Mouse (Mus musculus) intestine, embryonic 15.5 days (tissue): ENCODE data around the gene Nefh. TPM values are rescaled to one million over a fixed set of nuclear protein-coding genes. Genes with fewer than 3 reads are reported as not detected.

Source experiments
- ATAC-seq: fragments of 200-750 bp; cut with Nextera tagmentation; 2 replicates; pipeline ENCODE4 v1.8.0; 2017; ENCODE audit warnings: moderate TSS enrichment, moderate library complexity
- H3K27ac ChIP-seq: fragments of 300-500 bp; sonication (generic); 2 replicates; pipeline ENCODE4 v1.5.1; 2015; ENCODE audit warnings: mild to moderate bottlenecking, inconsistent platforms
- H3K27me3 ChIP-seq: fragments of 300-500 bp; sonication (generic); replicated peaks from 2 replicates; pipeline ENCODE4 v1.6.1; 2015; ENCODE audit warnings: inconsistent platforms
- H3K36me3 ChIP-seq: fragments of 300-500 bp; sonication (generic); 2 replicates; pipeline ENCODE4 v1.6.1; 2015; ENCODE audit warnings: inconsistent platforms
- H3K4me1 ChIP-seq: fragments of 300-500 bp; sonication (generic); replicated peaks from 2 replicates; pipeline ENCODE4 v1.6.1; 2015; ENCODE audit warnings: inconsistent platforms
- H3K4me2 ChIP-seq: fragments of 300-500 bp; sonication (generic); replicated peaks from 2 replicates; pipeline ENCODE4 v1.6.1; 2015; ENCODE audit warnings: mild to moderate bottlenecking, inconsistent platforms
- H3K4me3 ChIP-seq: fragments of 300-500 bp; sonication (generic); replicated peaks from 2 replicates; pipeline ENCODE4 v1.5.1; 2015; ENCODE audit warnings: inconsistent platforms
- H3K9ac ChIP-seq: fragments of 300-500 bp; sonication (generic); 2 replicates; pipeline ENCODE4 v1.6.1; 2015; ENCODE audit warnings: inconsistent platforms
- H3K9me3 ChIP-seq: fragments of 300-500 bp; sonication (generic); 2 replicates; pipeline ENCODE4 v1.6.1; 2016; ENCODE audit warnings: inconsistent platforms
- WGBS: fragments of 180-500 bp; shearing (Covaris S2); methylation state at CpG from one replicate; pipeline ENCODE4 v1.1.7; 2015; 5-methylcytosine and 5-hydroxymethylcytosine counted together
- polyA plus RNA-seq: library from polyadenylated mRNA; unstranded; fragments of >200 nt; fragmentation: Nextera tagmentation; extraction: Ambion mirVana; gene quantifications from 2 replicates; pipeline ENCODE4 v1.2.1, GENCODE M21; 2015

Gene Nefh
- polyA plus RNA-seq, 1 experiment from 2014 or later, result 0.58 TPM

DNA sequence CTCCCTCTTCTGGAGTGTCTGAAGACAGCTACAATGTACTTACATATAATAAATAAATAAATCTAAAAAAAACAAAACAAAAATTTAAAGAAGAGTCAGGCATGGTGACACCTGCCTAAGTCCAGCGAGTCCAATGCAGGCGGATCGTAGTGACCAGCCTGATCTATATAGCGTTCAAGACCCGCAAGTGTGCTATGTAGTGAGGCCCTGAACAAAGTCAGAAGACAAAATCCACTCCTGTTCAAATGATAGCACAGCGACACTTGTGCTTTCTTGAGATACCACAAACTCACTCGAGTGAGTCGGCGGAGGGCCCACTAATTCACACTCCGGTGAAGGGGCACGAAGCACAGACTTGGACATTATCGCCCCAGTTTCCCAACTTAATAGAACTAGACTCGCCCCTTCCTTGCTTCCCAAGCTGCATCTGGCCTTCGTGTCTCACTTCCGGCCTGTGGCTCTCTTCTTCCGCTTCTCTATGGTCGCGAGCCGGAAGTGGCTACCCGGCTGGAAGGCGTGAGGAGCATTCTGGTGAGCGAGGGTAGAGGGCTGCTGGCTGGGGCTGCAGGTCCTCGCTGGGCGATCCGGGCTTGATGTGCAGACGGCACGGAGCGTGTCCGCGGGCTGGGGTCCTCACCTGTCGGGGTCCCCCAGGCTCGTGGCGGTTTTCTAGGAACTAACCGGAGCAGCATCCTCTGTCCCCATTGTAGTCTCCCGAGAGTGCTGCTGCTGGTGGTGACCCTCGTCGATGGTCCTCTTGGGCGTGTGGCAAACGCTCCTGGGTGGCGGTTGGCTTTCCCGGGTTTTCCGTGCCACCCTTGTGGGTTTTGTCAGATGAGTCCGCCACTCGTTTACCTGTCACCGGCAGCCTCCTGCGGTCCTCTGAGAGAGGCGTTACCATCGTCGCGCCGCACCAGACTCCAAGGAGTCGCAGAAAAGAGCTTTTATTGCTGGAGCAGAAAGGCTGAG lies 52.7 kb downstream of the Nefh start, which contains the start of gene Thoc5:
TSS of gene Thoc5 (plus strand) at position 473 of the 969 bp plus-strand sequence.
- Histone ChIP-seq H3K36me3 (peaks cover 5% of the 10 kb centered on the region; the same call in 1 of the 2 replicates), H3K4me1 (peaks cover 4% of the 10 kb centered on the region; the same call in 1 of the 2 replicates), H3K9me3 (no peaks in the 10 kb centered on the region), H3K4me3 (peak within 1 kb of the TSS; percentile 69), H3K9ac (peak within 1 kb of the TSS; percentile 67), H3K4me2 (peak within 1 kb of the TSS; percentile 80), H3K27me3 (no peaks in the 10 kb centered on the region), H3K27ac (peak within 1 kb of the TSS; percentile 38; the same call in 1 of the 2 replicates)
- ATAC-seq, result peak; percentile 93
- WGBS, result 2% methylated on average over 52 of the region's 52 CpGs

Other genes starting within 250 kb of the Nefh start
- 1,117 and 1,212 TPM in 2 replicates for gene Uqcr10, start 243.7 kb downstream of the Nefh start, polyA plus RNA-seq
- gene Zmat5, start 243.4 kb downstream of the Nefh start, polyA plus RNA-seq, result 60.9 and 63.0 TPM in 2 replicates
- 0.13 and 0.21 TPM in 2 replicates for gene Cabp7, start 201.3 kb downstream of the Nefh start, polyA plus RNA-seq
- 42.1 and 42.8 TPM in 2 replicates for gene Nf2, start 98.5 kb downstream of the Nefh start, polyA plus RNA-seq
- 97.5 and 99.6 TPM in 2 replicates for gene Nipsnap1, start 74.1 kb downstream of the Nefh start, polyA plus RNA-seq
- gene Thoc5, start 52.7 kb downstream of the Nefh start, polyA plus RNA-seq, result 33.6 and 34.3 TPM in 2 replicates
- gene Ap1b1, start 38.8 kb upstream of the Nefh start, polyA plus RNA-seq, result 63.5 and 71.3 TPM in 2 replicates
- 0.68 and 0.90 TPM in 2 replicates for gene Rasl10a, start 110.1 kb upstream of the Nefh start, polyA plus RNA-seq
- gene Gas2l1, start 117.3 kb upstream of the Nefh start, polyA plus RNA-seq, result 28.2 and 28.5 TPM in 2 replicates
- gene Rhbdd3, start 150.9 kb upstream of the Nefh start, polyA plus RNA-seq, result 27.5 and 30.0 TPM in 2 replicates
- gene Ewsr1, start 151.2 kb upstream of the Nefh start, polyA plus RNA-seq, result 571 and 594 TPM in 2 replicates
- 94.4 and 105 TPM in 2 replicates for gene Emid1, start 204.2 kb upstream of the Nefh start, polyA plus RNA-seq